Mouse (Mus musculus) limb, embryonic 14.5 days (tissue): ENCODE measurements at regions not wholly inside any gene's neighbourhood (a gene's known extent, or its start where the extent isn't known, plus 50 kb on each side); places are given as distances from the start of the nearest gene placed in this dataset.

Experiments used
- ATAC-seq: fragments of 200-750 bp; cut with Nextera tagmentation; 2 replicates; pipeline ENCODE4 v1.8.0; 2017; ENCODE audit warnings: low read depth, moderate number of reproducible peaks, moderate TSS enrichment; ENCODE audit not compliant: low FRiP score
- DNase-seq: peaks from one replicate; pipeline ENCODE4 v3.0.0-alpha.2; 2015; ENCODE audit warnings: low spot score
- H3K27ac ChIP-seq: fragments of 300-500 bp; sonication (generic); replicated peaks from 2 replicates; pipeline ENCODE4 v1.5.1; 2014; ENCODE audit warnings: low read depth, mild to moderate bottlenecking, low read length, moderate library complexity, mixed read lengths
- H3K27me3 ChIP-seq: fragments of 300-500 bp; sonication (generic); 2 replicates; pipeline ENCODE4 v1.6.1; 2014; ENCODE audit warnings: low read length, mixed read lengths; ENCODE audit not compliant: control insufficient read depth, insufficient read depth
- H3K36me3 ChIP-seq: fragments of 300-500 bp; sonication (generic); 2 replicates; pipeline ENCODE4 v1.6.1; 2014; ENCODE audit warnings: mild to moderate bottlenecking, low read length, moderate library complexity, mixed read lengths; ENCODE audit not compliant: control insufficient read depth, insufficient read depth
- H3K4me1 ChIP-seq: fragments of 300-500 bp; sonication (generic); 2 replicates; pipeline ENCODE4 v1.6.1; 2014; ENCODE audit warnings: antibody characterized with exemption, low read length, mixed read lengths; ENCODE audit not compliant: control insufficient read depth, insufficient read depth
- H3K4me2 ChIP-seq: fragments of 300-500 bp; sonication (generic); replicated peaks from 2 replicates; pipeline ENCODE4 v1.6.1; 2014; ENCODE audit warnings: low read depth, mild to moderate bottlenecking, low read length, moderate library complexity; ENCODE audit not compliant: severe bottlenecking
- H3K4me3 ChIP-seq: fragments of 300-500 bp; sonication (generic); replicated peaks from 2 replicates; pipeline ENCODE4 v1.5.1; 2014; ENCODE audit warnings: low read length
- H3K9ac ChIP-seq: fragments of 300-500 bp; sonication (generic); 2 replicates; pipeline ENCODE4 v1.6.1; 2014; ENCODE audit warnings: mild to moderate bottlenecking, low read depth, low read length, moderate library complexity; ENCODE audit not compliant: severe bottlenecking
- H3K9me3 ChIP-seq: fragments of 300-500 bp; sonication (generic); 2 replicates; pipeline ENCODE4 v1.6.1; 2016; ENCODE audit warnings: low read length; ENCODE audit not compliant: control insufficient read depth
- POLR2A ChIP-seq: fragments of 200-500 bp; IDR thresholded peaks from 2 replicates; pipeline ENCODE4 v1.8.0; 2012; ENCODE audit warnings: inconsistent platforms, mild to moderate bottlenecking, moderate library complexity, borderline replicate concordance; ENCODE audit not compliant: insufficient read depth, insufficient read length; ENCODE audit errors: extremely low read depth
- WGBS: fragments of 180-500 bp; shearing (Covaris S2); extraction: QIAGEN DNeasy Blood & Tissue Kit; methylation state at CpG from one replicate; pipeline ENCODE4 v1.1.7; 2014; 5-methylcytosine and 5-hydroxymethylcytosine counted together

DNA sequence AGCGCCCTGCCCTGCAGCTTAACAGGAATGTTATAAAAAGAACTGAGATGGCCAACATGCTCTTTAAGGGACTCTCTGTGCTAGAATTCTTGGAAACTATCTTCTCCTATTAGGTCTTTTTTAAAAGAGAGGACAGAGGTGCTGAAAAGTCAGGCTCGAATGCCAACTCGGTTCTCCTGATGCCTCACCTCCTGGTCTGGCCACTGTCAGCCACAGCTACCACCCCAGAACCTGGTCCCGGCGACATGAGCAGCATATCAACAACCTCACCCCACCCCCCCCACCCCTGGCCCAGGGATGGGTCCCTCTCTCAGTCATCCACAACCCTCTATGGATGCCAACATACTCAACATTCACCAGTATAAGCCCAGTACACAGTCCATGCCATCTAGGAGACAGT lies 49.8 kb upstream of the Rgma start:
- TF ChIP-seq POLR2A: no peak
- Histone ChIP-seq H3K27me3 (no peaks in the 10 kb centered on the region), H3K36me3 (no peaks in the 10 kb centered on the region), H3K4me3 (no peak overlapping the region), H3K27ac (no peak overlapping the region), H3K9me3 (0 out of 2 replicates have a peak, but pooled peaks cover 4% of the 10 kb centered on the region), H3K9ac (no peak overlapping the region), H3K4me2 (no peak overlapping the region), H3K4me1 (peaks cover 22% of the 10 kb centered on the region)
- 90% methylated on average over 5 of the region's 5 CpGs for WGBS
- DNase-seq: no peak
- ATAC-seq: no peak
